Mouse (Mus musculus): ENCODE measurements at regions not wholly inside any gene's neighbourhood (a gene's known extent, or its start where the extent isn't known, plus 50 kb on each side); places are given as distances from the start of the nearest gene placed in this dataset.
"Not testable (repeated sequence)": the region's sequence is repeated elsewhere in the genome, so short reads cannot be mapped to it uniquely, and the experiment has no call there.

- peak; percentile 41 to 58 for DNase-seq (ENCODE audit: low spot score in 2 of 2)
Observed at GRCm38 (mm10) chr17:47271979-47272677, 96.6 kb upstream of the Mrps10 start.

GRCm38 (mm10) chr17:47269053-47269891 lies 99.4 kb upstream of the Mrps10 start:
- no peak for DNase-seq (ENCODE audit: low spot score in 2 of 2)

GRCm38 (mm10) chr17:47267843-47268242 lies 100.8 kb upstream of the Mrps10 start:
- DNase-seq (ENCODE audit: low spot score in 2 of 2): no peak

- DNase-seq (ENCODE audit: low spot score in 2 of 2): no peak
Observed at GRCm38 (mm10) chr17:47267076-47267475, 101.6 kb upstream of the Mrps10 start.

- peak; percentile 18 to 39 for DNase-seq (ENCODE audit: low spot score in 2 of 2)
Observed at GRCm38 (mm10) chr17:47266335-47266734, 102.4 kb upstream of the Mrps10 start.

- no peak for DNase-seq (ENCODE audit: low spot score in 2 of 2)
Observed at GRCm38 (mm10) chr17:47262986-47263385, 105.7 kb upstream of the Mrps10 start.

- DNase-seq (ENCODE audit: low spot score in 2 of 2): no peak
Observed at GRCm38 (mm10) chr17:47262141-47262540, 106.5 kb upstream of the Mrps10 start.

- no peak for DNase-seq (ENCODE audit: low spot score in 2 of 2)
Observed at GRCm38 (mm10) chr17:47260976-47261375, 107.7 kb upstream of the Mrps10 start.

GRCm38 (mm10) chr17:47258296-47258695 lies 110.4 kb upstream of the Mrps10 start:
- no peak for DNase-seq (ENCODE audit: low spot score in 2 of 2)

- no peak for DNase-seq (ENCODE audit: low spot score in 2 of 2)
Observed at GRCm38 (mm10) chr17:47255209-47255608, 113.5 kb upstream of the Mrps10 start.

GRCm38 (mm10) chr17:47254026-47254425 lies 114.7 kb upstream of the Mrps10 start:
- no peak for DNase-seq (ENCODE audit: low spot score in 2 of 2)

- DNase-seq (ENCODE audit: low spot score in 2 of 2): no peak
Observed at GRCm38 (mm10) chr17:47250001-47250400, 118.7 kb upstream of the Mrps10 start.

- DNase-seq (ENCODE audit: low spot score in 2 of 2): no peak
Observed at GRCm38 (mm10) chr17:47249176-47249575, 119.5 kb upstream of the Mrps10 start.

GRCm38 (mm10) chr17:47248053-47248452 lies 120.6 kb upstream of the Mrps10 start:
- peak; percentile 40 to 47 for DNase-seq (ENCODE audit: low spot score in 2 of 2)

- DNase-seq (ENCODE audit: low spot score in 2 of 2): no peak
Observed at GRCm38 (mm10) chr17:47247516-47247915, 121.2 kb upstream of the Mrps10 start.

- DNase-seq (ENCODE audit: low spot score in 2 of 2): no peak
Observed at GRCm38 (mm10) chr17:47246605-47247004, 122.1 kb upstream of the Mrps10 start.

GRCm38 (mm10) chr17:47245635-47246034 lies 123.1 kb upstream of the Mrps10 start:
- DNase-seq (ENCODE audit: low spot score in 2 of 2): no peak

GRCm38 (mm10) chr17:47239086-47239485 lies 129.6 kb upstream of the Mrps10 start:
- no peak for DNase-seq (ENCODE audit: low spot score in 2 of 2)

- DNase-seq (ENCODE audit: low spot score in 2 of 2): not testable (repeated sequence)
Observed at GRCm38 (mm10) chr17:47237881-47238280, 130.8 kb upstream of the Mrps10 start.

GRCm38 (mm10) chr17:47234343-47234742 lies 134.3 kb upstream of the Mrps10 start:
- no peak for DNase-seq (ENCODE audit: low spot score in 2 of 2)

- no peak for DNase-seq (ENCODE audit: low spot score in 2 of 2)
Observed at GRCm38 (mm10) chr17:47233003-47233678, 135.5 kb upstream of the Mrps10 start.

GRCm38 (mm10) chr17:47230715-47231114 lies 138.0 kb upstream of the Mrps10 start:
- no peak for DNase-seq (ENCODE audit: low spot score in 2 of 2)
